Mouse (Mus musculus) forelimb bud, embryonic 11.5 days (tissue): ENCODE measurements around the gene Hist1h2ba.

Experiments used
- DNase-seq: peaks from one replicate; pipeline ENCODE4 v3.0.0-alpha.2; 2012; ENCODE audit warnings: low read depth, low spot score

Hist1h2ba gene

DNA sequence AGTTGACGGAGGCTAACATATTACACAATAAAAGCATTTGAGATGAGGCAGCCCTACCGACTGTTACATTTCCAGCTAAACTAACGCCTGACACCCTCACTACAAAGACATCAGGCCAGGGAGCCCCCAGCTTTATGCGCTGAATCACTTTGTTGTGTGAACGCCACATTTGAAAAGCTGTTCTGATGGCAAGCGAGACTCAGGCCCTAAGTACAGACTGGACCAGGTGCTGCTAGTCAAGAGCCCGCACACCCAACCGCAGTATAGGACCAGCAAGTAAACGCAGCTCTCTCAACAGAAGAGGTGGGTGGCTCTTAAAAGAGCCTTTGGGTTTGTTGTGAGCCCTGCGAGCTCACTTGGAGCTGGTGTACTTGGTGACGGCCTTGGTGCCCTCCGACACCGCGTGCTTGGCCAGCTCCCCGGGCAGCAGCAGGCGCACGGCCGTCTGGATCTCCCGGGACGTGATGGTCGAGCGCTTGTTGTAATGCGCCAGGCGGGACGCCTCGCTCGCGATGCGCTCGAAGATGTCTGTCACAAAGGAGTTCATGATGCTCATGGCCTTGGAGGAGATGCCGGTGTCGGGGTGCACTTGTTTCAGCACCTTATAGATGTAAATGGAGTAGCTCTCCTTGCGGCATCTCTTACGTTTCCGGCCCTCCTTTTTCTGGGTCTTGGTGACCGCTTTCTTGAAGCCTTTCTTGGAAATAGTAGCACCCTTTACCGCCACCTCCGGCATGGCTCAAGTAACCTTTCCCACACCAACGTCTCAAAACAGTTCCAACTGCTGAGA, at the start of gene Hist1h2ba:
TSS of gene Hist1h2ba (minus strand) at position 736 of the 790 bp plus-strand sequence.
- DNase-seq: no peak

DNA sequence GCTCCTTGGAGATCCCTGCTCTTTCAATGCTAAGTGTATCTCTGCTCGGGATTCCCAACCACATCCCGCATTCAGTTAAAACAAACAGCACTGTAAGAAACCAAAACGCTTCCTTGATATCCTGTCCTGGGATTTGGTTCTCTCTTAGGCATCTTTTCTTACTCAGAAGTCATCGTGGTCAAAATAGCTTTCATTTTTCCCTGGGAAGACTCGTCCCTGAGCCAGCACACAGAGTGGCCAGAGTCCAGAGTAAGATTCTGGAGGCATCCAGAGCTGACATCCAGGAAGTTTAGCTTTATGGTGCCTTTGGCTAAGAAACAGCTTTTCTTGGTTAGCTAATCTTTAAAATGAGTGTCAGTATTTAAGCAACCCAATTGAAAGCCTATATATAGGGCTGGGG, 38.3 kb upstream of the Hist1h2ba start:
- DNase-seq: no peak

DNA sequence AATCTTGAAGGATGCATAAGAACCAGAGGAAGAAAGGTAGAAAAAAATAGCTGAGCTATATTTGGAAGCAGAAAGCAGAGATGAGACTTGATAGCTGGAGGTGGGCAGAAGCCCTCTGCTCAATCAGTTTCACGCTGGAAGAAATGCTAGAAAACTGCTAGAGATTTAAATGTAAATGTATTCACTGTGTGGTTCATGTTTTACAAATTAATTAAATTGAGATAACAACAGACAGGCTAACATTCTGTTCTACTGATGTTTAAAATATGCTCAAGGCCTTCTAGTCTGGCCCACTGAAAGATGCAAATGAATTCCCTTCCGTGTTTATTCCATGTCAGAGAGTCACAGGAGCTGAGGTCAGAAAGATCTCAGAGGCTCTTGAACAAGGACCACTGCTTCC, 37.9 kb upstream of the Hist1h2ba start:
- no peak for DNase-seq

DNA sequence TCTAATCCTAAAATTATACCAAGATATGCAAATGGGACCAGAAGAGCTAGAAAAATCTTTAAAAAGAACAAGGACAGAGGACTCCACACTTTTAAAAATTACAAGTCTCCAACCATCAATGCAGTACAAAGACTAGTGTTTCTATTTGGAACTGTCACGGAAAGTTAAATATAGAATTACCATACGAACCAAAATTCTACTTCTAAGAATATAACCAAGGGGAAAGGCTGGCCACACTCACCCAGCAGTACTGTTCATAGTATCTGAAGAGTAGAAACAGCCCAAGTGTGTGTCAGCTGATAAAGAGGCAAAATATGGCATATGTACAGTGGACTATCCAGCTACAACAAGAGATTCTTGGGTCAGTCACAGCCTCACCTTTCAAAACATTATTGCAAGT, 31.0 kb upstream of the Hist1h2ba start:
- no peak for DNase-seq

DNA sequence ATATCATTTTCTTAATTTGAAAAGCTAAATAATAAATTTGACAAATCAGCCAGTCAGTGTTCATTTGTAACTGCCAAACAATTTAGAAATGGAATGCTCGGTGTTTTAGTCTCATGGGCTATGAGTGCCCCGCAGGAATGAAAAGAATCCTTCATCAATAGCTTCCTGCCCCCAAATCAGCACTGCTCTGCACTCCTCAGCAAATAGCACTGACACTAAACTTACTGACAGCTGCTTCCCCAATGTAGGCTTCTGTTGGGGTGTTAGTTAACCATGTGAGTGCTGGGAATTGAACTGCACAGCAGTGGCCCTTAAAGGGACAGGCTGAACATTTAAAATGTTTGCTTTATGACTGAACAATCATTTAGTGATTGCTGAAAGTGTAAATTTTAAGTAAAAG, 25.8 kb upstream of the Hist1h2ba start:
- no peak for DNase-seq

DNA sequence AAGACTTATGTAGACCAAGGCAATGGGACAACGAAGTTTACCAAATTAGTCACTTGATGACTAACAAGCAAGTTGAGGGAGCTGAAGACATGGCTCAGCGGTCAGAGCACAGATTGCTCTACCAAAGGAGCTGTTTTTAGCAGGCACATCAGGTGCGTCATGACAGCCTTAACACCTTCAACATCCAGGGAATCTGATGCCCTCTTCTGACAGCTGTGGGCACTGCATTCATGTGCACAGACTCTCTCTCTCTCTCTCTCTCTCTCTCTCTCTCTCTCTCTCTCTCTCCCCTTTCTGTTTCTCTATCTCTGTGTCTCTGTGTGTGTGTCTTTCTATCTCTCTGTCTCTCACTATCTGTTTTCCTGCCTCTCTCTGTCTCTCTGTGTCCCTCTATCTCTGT, 17.0 kb upstream of the Hist1h2ba start:
- DNase-seq: no peak

DNA sequence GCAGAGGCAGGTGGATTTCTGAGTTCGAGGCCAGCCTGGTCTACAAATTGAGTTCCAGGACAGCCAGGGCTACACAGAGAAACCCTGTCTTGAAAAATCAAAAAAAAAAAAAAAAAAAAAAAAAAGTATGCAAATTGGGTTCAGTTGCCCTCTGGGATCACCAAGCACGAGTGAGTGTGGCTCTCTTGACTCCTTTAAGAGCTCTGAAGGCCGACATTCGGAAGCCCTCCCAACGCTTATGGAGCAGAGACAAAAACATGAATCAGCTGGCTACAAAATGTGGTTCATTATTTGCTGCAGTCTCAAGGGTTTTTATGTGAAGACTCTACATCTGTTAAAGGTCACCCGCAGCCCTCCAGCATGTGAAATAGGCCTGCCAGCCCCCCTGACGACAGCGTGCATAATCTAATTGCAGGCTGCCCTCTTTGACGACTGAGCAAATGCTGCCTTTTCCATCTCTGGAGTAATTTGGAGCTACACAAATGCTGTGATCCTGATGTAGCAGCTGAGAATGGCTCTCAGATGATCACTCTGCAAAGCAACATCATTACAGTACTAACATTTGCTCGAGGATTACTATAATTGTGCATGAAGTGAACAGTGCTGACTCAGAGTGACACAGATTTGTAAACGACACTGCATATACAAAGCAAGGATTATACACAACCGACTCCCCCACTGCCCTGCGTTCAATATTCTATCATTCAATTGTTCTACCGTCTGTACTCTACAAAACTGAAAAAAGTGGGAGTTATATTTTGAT, 15.7 kb upstream of the Hist1h2ba start:
- DNase-seq: peak; percentile 44

DNA sequence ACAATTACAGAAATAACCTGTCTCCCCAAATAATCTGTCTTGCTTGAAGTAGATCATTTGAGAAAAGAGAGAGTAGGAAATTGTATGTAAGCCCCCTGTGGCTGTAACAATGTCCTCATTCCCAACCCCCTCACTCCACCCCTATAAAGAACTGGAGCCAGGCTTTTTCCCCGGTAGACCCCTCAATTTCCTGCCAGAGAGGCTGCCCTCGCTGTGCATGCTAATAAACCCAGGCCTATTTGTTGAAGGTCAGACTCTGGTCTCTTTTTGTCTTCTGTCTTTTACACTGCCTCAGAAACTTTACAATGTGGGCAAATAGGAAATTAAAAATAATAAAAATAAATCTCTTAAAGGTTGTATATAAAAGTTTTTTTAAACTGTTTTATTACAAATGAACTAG, 12.3 kb upstream of the Hist1h2ba start:
- no peak for DNase-seq

DNA sequence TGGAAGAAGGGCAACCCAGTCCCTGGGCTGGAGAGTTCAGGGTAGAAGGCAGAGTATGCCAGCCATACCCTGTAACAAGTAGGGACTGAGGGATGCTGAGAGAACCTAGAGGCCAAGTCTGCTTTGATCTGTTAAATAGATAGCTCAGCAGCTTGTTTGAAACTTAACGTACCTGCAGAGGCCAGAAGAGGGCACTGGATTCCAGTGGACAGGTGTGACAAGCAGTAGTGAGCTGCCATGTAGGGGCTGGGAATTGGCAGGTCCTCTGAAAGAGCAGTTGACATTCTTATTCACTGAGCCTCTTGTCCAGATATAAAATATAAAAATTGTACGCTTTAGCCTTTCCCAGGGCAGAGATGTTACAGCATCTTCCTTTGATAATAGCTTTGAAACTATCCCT, 8.9 kb upstream of the Hist1h2ba start:
- no peak for DNase-seq

DNA sequence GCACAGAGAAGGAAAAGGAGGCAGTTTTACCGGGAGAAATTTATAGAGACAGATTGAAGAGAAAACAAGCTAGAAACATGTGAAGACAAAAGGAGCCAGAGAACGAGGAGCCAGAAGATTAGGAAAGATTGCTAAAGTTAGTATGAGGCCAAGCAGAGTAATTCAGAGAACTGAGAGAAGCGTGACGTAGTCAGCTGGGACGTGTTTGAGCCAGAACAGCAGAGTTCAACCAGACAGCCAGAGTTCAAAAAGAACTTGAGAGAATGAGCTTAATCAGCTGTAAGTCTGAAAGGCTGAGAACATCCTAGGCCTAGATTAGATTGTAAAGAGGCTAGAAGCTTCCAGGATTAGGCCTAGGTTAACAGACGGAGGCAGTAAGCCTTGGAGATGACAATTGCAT, 6.3 kb upstream of the Hist1h2ba start:
- DNase-seq: no peak

DNA sequence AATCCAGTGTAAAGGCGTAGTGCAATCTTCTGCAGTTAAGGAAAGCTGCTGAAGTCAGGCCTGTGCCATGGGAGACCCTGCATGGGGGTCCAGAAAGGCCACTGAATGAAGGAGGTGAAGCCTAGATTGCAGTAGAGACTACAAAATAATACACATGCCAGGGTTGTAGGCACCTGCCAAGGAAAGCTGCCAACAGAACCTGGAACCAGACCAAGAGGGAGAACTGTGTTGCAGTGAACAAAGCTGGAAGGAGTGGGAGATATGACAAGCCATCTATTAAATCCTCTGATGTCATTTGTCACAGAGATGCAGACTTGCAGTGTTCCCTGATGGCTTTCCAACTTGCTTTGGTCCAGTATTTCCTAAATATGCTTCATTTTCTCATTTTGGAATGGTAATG, 4.7 kb upstream of the Hist1h2ba start:
- no peak for DNase-seq

DNA sequence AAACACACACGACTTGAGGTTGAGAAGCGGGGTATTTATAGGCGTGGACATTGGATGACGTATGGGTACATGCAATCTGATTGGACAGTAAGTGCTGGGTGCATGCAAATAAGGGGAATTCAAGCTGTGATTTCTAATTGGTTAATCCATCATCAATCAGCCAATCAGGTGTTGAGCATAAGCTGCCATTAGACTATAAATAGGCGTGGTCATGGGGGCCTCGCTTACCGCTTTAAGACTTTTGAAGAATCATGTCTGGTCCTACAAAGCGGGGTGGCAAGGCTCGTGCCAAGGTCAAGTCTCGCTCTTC, 210 bp upstream of the Hist1h2ba start, which contains the start of gene Hist1h2aa:
TSS of gene Hist1h2aa (plus strand) at position 252 of the 310 bp plus-strand sequence.
- no peak for DNase-seq

DNA sequence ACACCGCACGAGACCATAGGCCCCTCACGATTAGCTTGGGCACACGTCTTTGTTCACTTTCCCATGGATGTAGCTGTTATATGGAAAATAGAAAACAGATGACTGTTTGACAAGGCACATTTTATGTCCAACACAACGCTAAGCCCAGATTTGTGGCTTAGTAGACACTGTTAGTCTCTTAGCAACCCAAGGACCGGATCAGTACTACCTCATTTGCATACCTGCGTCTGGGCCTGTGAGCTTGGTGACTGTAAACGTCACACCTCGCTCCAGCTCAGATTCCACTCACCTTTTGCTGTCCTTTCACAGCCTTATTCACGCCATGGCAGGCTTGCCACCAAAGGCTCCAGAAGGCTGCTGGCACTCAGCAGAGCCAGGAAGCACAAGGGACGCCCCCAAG, 3.1 kb downstream of the Hist1h2ba start:
- DNase-seq: peak; percentile 49

DNA sequence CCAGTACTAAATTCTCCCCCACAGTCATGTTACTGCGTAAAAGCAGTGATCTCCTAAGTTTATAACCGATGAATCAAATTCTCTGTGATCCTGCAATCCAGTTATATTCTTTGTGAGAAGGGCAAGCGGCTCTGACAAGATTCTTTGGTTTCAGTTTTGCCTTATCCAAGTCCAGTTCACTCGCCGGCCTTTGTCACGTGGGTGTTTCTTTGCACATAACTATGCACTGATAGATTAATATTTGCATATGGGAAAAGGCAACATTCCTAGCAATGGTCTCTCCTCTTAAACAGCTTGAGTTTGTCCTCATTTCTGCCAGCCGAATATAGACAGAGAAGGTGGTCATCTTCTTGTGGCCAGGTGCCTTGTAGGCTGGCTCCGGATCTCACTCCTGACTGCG, 3.5 kb downstream of the Hist1h2ba start:
- DNase-seq: no peak

DNA sequence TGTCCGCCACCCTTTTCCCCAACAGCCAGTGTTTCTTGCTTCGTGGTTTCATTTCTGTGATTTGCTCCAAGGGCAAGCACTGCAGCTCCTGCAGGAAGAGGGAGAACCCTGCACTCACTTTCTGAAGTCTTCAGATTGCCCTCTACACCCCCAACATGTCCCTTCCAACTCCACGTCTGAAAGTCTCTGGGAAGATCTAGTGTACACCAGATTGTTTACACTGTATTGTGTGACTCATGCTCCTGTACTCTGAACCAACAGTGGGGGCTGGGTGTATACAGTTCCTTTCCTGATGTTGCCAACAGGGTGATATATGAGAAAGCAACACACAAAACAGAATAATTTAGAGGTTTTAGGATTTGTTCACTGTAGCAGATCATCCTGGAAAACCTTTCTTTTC, 5.3 kb downstream of the Hist1h2ba start:
- no peak for DNase-seq

DNA sequence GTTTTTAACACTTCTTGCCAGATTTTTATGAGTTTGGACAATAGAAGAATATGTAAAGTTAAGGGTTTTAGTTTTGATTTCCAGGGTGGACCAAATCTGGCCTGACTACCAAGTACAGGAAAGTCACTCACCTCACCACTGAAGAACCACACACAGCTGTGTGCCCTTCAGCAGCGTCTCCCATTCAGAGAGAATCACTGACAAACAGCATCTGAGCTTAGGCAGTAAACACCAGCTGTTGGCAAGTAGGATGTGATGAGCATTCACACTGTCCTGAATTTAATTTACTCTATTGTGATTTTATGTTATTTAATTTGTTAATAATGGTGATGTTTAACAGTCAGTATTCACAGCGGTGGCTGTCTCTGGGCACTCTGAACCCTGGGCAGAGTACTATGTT, 8.2 kb downstream of the Hist1h2ba start:
- DNase-seq: no peak

DNA sequence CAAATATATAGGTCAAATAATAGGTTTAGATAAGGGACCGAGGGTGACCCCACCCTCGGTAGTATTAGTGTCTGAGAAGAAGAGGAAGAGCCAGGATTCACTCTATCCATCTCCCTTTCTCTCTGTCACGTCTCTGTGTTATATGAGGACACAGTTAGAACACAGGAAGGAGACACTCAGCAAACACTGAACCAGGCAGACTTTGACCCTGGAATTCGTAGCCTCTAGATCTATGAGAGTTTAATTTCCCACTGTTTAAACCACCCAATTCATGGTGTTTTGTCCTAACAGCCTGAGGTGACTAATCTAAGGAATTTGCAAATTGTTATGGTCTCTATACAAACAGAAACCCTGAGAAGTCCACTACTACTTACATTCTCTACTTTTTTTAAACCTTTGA, 16.3 kb downstream of the Hist1h2ba start:
- DNase-seq: no peak

DNA sequence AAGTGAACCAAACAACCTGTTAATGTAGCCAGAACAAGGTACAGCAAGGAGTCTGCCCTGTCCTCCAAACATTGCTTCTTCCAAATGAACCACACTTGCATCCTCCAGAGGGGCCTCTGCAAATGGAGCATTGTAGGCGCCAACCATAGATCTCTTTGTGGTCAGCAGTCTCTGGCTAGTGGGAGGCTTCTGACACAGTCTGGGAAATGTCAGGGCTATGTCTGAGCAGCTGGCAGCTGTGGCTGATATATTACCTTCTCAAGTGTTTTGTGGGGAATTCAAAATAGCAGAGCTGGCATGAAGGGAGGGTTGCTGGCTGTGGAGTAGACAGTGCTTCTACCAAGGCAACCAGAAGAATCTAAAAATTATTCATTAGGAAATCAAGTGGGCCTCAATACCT, 17.8 kb downstream of the Hist1h2ba start:
- DNase-seq: peak; percentile 10

DNA sequence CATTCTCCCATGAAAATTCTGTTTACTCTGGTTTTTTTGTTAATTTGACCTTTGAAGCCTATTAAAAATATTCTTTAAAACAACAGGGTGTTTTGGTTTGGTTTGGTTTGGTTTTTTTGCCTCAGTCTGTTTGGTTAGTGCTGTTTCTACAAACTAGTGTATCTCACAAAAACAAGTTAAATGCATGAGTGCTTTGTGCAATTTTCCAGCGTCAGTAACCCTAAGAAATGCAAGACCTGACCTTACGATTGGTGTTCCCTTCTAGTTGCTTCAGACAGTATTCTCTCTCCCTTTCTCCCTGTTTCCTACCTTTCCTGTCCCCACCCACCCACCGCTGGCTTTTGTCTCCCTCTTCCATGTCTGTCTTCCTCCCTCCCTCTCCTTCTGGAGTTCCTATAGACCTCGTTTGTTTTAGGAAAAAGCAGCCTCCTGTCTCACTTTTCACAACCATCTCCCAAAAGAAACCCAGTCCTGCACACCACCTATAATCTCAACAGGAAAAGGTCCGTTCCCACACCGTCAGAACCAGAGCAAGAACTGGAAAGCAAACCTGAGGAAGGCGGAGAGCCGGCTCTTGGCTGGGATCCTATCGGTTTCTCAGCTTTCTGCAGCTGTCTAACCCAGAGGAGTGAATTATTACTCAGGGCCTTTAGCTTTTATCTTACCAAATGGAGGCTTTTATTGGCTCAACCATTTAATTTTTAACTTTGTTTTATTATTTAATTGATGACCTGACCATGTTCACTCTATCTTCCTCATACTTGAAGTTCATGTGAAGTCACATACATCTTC, 19.4 kb downstream of the Hist1h2ba start, which contains the start of gene Slc17a4:
TSS of gene Slc17a4 (minus strand) at position 634 of the 792 bp plus-strand sequence.
- no peak for DNase-seq

DNA sequence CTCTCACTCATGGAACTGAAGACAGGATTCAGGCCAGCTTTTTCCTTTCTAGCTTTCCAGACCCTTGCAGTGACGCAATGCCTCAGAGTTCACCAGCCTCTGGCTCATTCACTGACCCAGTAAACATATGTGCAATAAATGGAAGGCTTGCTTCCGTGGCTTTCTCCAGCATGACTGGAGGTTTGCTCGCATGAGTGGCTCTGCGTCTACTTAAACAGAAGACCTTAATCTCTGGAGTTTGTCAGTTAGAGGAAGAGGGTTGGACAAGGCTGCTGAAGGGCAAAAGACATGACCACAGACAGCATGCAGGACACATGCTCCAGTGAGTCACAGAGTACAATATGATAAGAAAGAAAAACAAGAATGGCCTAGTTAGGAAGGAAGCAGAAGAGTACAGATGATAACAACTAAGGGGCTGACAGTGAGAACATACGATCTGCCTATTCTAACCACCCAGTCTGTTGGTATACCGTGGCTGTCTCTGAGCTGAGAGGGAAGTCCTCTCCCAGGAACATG, 20.1 kb downstream of the Hist1h2ba start:
- DNase-seq: no peak

DNA sequence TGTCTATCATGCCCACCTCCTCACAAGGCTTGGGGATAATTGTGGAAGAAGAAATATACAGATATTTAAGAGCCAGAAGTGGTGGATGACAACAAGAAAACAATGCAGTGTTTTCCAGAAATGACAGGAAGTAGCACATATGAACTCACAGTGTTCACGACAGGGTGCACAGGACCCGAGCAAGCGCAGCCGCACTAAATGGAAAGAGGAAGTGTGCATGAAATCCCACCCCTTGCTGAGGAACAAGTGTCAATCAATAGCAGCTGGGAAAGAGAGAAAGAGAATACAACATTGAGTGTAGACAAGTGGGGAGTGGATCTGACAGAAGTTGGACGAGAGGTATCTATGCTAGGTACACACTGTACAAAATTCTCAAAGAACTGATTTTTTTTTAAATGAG, 22.6 kb downstream of the Hist1h2ba start:
- DNase-seq: no peak

DNA sequence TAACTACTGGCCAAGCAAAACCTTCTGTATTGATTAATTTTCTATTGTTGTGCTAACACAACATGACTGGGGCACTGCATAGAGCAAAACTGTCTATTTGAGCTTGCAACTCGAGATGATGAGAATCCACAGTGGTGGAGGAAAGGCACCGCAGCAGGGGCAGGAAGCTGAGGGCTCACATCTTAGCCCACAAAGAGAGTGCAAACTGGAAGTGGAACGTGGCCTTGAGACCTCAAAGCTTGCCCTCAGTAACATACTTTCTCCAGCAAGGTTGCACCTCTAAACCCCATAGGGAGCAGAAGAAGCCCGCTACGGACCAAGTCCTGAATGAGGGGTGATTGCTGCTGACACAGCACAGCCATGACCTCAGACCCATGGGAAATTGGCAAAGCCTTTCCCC, 23.8 kb downstream of the Hist1h2ba start:
- no peak for DNase-seq
